Mouse (Mus musculus): ENCODE results near the gene Ddx39b.
"Not testable (repeated sequence)": the region's sequence is repeated elsewhere in the genome, so short reads cannot be mapped to it uniquely, and the experiment has no call there.

Gene Ddx39b

DNA sequence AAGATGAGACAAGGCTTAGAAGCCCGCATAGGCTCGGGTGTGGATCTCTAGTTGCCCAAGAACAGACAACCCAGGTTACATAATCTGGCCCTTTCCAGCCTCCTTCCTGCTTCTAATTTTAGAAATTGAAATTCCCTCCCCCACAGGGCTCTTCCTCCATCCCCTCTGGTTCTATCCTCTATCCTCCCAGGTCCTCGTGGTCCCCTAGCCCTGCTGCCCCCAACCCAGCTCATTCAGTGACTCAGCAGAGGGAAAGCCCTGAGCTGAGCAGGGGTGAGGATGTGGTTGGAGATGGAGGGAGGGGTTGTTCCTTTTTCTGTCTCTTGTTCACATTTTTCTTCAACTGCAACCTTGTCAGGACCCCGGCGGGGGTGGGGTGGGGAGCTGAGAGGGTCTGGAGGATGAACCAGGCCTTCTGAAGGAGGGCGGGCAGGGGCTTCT lies 21.9 kb upstream of the Ddx39b start:
- DNase-seq (ENCODE audit: low spot score), result no peak

DNA sequence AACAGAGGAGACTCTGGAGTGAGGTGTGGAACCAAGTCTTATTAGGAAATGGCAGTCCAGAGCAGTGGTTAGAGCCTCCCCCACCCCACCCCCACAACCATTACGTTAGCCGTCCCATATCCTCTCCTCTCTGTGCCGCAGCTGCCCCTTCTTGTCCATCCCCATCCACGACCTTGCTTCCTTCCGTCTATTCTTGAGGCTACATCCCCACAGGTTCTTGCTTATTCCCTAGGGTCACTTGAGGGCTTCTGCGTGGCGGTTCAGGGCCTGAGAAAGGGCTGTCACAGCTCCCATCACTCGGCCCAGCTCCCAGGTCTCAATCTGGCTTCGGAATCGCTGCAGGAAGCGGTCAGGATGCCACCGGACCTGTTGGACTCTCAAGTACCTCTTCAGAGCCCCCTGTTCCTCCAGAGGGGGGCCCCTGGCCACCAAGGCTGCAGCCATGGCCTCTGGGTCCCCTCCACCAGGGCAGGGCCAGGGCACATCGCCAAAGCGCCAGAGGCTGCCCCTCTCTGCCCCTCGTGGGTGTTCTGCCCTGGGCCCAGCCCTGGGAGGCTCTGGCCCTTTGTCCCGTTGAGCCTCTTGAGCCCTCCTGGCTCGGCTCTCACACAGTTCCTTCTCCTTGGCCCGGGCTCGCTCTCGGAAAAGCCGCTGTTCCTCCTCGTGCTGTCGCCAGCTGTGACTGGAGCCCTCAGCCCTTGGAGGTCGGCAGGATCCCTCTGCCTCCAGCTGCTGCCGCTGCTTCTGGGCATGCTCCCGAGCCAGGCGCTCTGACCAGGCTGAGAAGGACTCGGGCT lies 21.2 kb upstream of the Ddx39b start, which contains the start of gene Gm16181:
Gm16181 (plus strand) TSS at position 679 of the 797 bp plus-strand sequence.
- DNase-seq (ENCODE audit: low spot score), result no peak

DNA sequence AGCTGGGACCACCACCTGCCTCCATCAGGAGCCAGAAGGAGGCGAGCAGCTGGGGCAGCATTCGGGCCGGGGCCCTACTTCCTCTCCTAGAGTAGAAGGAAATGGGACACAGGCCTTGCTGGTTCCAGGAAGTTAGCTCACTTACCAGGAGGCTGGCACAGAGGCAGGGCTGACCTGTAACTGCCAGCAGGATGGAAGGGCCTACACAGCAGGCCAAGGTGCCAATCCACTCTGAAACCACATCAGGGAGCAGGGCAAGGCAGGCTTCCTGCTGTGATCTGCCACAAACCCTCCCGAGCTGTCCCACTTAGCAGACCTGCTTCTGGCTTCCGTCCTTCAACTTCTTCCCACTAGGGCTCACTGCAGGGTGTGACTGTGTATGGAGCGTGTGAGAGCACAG lies 19.2 kb upstream of the Ddx39b start:
- DNase-seq (ENCODE audit: low spot score), result no peak

- DNase-seq (ENCODE audit: low spot score), result no peak
Measured at GRCm38 (mm10) chr17:35224641-35225040, 16.9 kb upstream of the Ddx39b start.

- no peak for DNase-seq (ENCODE audit: low spot score)
Measured at GRCm38 (mm10) chr17:35225456-35225855, 16.1 kb upstream of the Ddx39b start.

GRCm38 (mm10) chr17:35226561-35227046 lies 14.9 kb upstream of the Ddx39b start:
- DNase-seq (ENCODE audit: low spot score), result no peak

DNA sequence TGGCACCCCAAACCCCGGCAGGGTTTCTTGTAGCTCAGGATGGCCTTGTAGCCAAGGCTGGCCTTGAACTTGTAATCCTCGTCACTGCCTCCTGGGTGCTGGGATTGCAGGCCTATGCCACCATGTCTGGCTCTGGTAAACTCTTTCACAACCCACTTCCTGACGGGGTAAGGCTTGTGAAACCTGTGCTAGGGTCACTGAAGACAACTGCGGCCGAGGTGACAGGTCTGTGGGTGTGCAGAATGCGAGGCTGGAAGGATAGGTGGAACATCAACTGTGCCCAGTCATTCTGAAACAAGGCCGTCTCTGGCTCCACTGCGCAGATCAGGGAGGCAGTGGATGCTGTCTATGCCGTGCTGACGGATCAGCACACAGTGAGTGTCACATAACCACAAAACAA lies 10.5 kb upstream of the Ddx39b start:
- no peak for DNase-seq (ENCODE audit: low spot score)

- DNase-seq (ENCODE audit: low spot score), result peak; percentile 84
Measured at GRCm38 (mm10) chr17:35232043-35232442, 9.5 kb upstream of the Ddx39b start.

DNA sequence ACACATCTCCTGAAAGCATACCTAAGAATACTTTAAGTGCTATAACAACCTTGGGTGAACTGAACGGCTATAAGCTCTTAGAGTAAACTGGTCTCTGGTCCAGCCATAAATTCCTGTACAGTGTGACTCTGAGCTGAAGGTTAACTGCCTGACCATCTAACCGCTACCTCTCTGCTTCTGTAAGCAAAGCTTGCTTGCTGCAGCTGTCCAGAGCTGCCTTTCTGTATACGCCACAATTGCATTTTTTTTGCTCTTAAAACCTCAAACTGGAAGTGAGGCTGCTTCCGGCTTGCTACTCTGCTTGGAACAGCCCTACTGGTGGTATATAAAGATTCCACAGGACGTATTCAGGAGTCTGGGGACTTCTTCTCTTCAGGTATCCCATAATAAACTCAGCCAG lies 8.9 kb upstream of the Ddx39b start:
- no peak for DNase-seq (ENCODE audit: low spot score)

GRCm38 (mm10) chr17:35233114-35233980 lies 8.2 kb upstream of the Ddx39b start, which contains the start of gene Atp6v1g2:
Gene Atp6v1g2, plus strand, starts transcription at chr17:35233660.
- DNase-seq (ENCODE audit: low spot score), result no peak

DNA sequence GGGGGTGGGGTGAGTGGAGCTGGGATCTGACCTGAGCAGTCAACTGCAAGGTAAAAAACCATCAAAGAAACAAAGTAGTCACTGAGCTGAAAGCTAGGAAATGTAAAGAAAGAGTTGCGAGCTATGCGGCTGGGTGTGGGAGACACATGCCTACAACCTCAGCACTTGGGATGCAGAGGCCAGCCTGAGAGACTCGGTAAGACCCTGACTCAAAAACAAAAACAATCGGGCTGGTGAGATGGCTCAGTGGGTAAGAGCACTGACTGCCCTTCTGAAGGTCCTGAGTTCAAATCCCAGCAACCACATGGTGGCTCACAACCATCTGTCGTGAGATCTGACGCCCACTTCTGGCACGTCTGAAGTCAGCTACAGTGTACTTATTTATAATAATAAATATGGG lies 7.5 kb upstream of the Ddx39b start:
- DNase-seq (ENCODE audit: low spot score), result not testable (repeated sequence)

DNA sequence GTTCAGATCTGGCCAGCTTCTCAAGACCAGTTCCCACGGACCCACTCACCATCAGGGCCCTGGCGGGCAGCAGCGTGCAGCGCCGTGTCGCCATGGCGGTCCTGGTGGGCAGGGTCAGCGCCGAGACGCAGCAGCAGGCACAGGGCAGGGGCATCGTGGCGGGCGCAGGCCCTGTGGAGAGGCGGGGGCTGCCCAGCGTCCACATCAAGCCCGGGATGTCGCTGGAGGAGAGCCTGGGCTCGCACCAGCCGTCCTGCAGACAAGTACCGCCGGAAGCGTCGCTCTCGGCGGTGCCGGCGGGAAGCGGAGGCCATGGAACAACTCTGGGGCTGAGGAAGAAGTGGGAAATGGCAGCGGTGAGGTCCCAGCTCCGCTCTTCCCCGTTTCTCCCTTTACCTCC lies 6.6 kb upstream of the Ddx39b start:
- DNase-seq (ENCODE audit: low spot score), result peak; percentile 44

- DNase-seq (ENCODE audit: low spot score), result peak; percentile 91
Measured at GRCm38 (mm10) chr17:35235614-35236389, 5.7 kb upstream of the Ddx39b start, which contains the start of gene Nfkbil1. Gene Nfkbil1, minus strand, starts transcription at chr17:35235792.

- DNase-seq (ENCODE audit: low spot score), result peak; percentile 98
Measured at GRCm38 (mm10) chr17:35236390-35236746, 5.2 kb upstream of the Ddx39b start.

- DNase-seq (ENCODE audit: low spot score), result no peak
Measured at GRCm38 (mm10) chr17:35236996-35237395, 4.5 kb upstream of the Ddx39b start.

GRCm38 (mm10) chr17:35237504-35237903 lies 4.0 kb upstream of the Ddx39b start:
- no peak for DNase-seq (ENCODE audit: low spot score)

DNA sequence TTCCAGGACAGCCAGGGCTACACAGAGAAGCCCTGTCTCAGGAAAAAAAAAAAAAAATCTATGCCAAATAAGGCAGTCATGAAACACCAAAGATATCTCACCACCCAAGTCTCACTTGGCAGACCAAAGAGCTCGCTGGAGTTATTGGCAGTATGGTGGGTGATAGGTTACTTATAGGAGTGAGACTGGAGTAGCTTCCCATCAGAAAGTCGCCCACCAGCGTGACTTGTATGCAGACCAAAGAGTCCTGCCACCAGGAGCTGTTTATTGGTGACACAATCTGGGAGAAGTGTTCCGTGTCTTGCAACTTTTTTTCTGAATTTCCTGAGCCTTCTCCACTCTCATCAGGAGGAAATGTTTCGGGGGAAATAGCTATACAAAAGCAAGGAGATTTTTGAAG lies 1.8 kb upstream of the Ddx39b start:
- no peak for DNase-seq (ENCODE audit: low spot score)

GRCm38 (mm10) chr17:35240384-35241304 lies 902 bp upstream of the Ddx39b start:
- DNase-seq (ENCODE audit: low spot score), result no peak

GRCm38 (mm10) chr17:35242015-35242941 lies 732 bp downstream of the Ddx39b start:
- DNase-seq (ENCODE audit: low spot score), result peak; percentile 71

DNA sequence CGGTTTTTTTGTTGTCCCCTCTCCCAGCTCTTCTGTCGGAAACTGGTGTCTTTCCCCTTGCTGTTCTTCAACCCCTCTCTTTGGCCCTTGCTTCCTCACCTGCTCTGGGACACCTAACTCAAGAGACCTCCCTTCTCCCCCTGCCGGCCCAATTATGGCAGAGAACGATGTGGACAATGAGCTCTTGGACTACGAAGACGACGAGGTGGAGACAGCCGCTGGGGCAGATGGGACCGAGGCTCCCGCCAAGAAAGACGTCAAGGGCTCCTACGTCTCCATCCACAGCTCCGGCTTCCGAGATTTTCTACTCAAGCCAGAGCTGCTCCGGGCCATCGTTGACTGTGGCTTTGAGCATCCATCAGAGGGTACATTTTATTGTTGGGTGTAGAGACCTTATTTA lies 1.5 kb downstream of the Ddx39b start:
- peak; percentile 69 for DNase-seq (ENCODE audit: low spot score)

All from urinary bladder, postnatal 14 days (tissue).